Mouse (Mus musculus) neutrophil, adult 83 days (primary cell): ENCODE data around the gene Skint3. TPM values are rescaled to one million over a fixed set of nuclear protein-coding genes. Genes with fewer than 3 reads are reported as not detected.

Source experiments
- total RNA-seq, 2 experiments: library from RNA; stranded (reverse); gene quantifications; one replicate each; pipeline ENCODE4 v1.2.4; 2023

Skint3 gene
- 1 to 10 TPM; 2.1 TPM for total RNA-seq

GRCm38 (mm10) chr4:112231945-112232344 is at the start of gene Skint3:
TSS of gene Skint3 (plus strand) at chr4:112232245.

Other genes with a start within 250 kb of the Skint3 start
- not detected for gene Skint1, start 226.0 kb upstream of the Skint3 start, total RNA-seq
- gene Skint4, start 160.2 kb upstream of the Skint3 start, total RNA-seq: not detected
- gene Skint9, start 201.7 kb downstream of the Skint3 start, total RNA-seq: not detected